Mouse (Mus musculus) hindbrain, postnatal 0 days (tissue): ENCODE data around the gene Hibadh. TPM values are rescaled to one million over a fixed set of nuclear protein-coding genes. Genes with fewer than 3 reads are reported as not detected.
A peak's percentile ranks its signal among the peaks of the same experiment; 100 is the strongest.

Source experiments
- ATAC-seq: fragments of 200-750 bp; cut with Nextera tagmentation; 2 replicates; pipeline ENCODE4 v1.8.0; 2017; ENCODE audit warnings: mild to moderate bottlenecking, moderate TSS enrichment, moderate library complexity
- DNase-seq: peaks from one replicate; pipeline ENCODE4 v3.0.0-alpha.2; 2015; ENCODE audit warnings: low spot score
- H3K27ac ChIP-seq: fragments of 300-500 bp; sonication (generic); 2 replicates; pipeline ENCODE4 v1.5.1; 2014; ENCODE audit warnings: mild to moderate bottlenecking
- H3K27me3 ChIP-seq: fragments of 300-500 bp; sonication (generic); 2 replicates; pipeline ENCODE4 v1.6.1; 2014; ENCODE audit warnings: low read length, mixed read lengths; ENCODE audit not compliant: insufficient read depth
- H3K36me3 ChIP-seq: fragments of 300-500 bp; sonication (generic); 2 replicates; pipeline ENCODE4 v1.6.1; 2014; ENCODE audit warnings: low read length, mixed read lengths; ENCODE audit not compliant: insufficient read depth
- H3K4me1 ChIP-seq: fragments of 300-500 bp; sonication (generic); 2 replicates; pipeline ENCODE4 v1.6.1; 2014; ENCODE audit warnings: antibody characterized with exemption, low read length, mixed read lengths; ENCODE audit not compliant: insufficient read depth
- H3K4me2 ChIP-seq: fragments of 300-500 bp; sonication (generic); 2 replicates; pipeline ENCODE4 v1.6.1; 2014; ENCODE audit warnings: low read depth, mild to moderate bottlenecking, low read length, moderate library complexity, mixed read lengths
- H3K4me3 ChIP-seq: fragments of 300-500 bp; sonication (generic); 2 replicates; pipeline ENCODE4 v1.5.1; 2014; ENCODE audit warnings: low read length
- H3K9ac ChIP-seq: fragments of 300-500 bp; sonication (generic); replicated peaks from 2 replicates; pipeline ENCODE4 v1.6.1; 2014; ENCODE audit warnings: mild to moderate bottlenecking, low read length, moderate library complexity, mixed read lengths
- H3K9me3 ChIP-seq: fragments of 300-500 bp; sonication (generic); 2 replicates; pipeline ENCODE4 v1.6.1; 2016; ENCODE audit warnings: low read length, mixed read lengths
- CTCF ChIP-seq: IDR thresholded peaks from 2 replicates; pipeline ENCODE4 v1.5.1; 2016; ENCODE audit warnings: antibody characterized with exemption, control low read depth, low read depth
- WGBS: fragments of 180-500 bp; shearing (Covaris S2); extraction: QIAGEN DNeasy Blood & Tissue Kit; methylation state at CpG from one replicate; pipeline ENCODE4 v1.1.7; 2014; 5-methylcytosine and 5-hydroxymethylcytosine counted together
- polyA plus RNA-seq: library from polyadenylated mRNA; unstranded; fragments of >200 nt; fragmentation: Nextera tagmentation; extraction: Ambion mirVana; gene quantifications from 2 replicates; pipeline ENCODE4 v1.2.1, GENCODE M21; 2015
- total RNA-seq: library from RNA; depleted of rRNA; stranded (reverse); fragments of >200 nt; gene quantifications from 2 replicates; pipeline ENCODE4 v1.2.3, GENCODE M21; 2014

Gene Hibadh
- total and polyA plus RNA-seq, 2 experiments from 2014 or later = 35.3 to 71.9 TPM

- H3K9ac ChIP-seq = no peak overlapping the region
- TF ChIP-seq CTCF = no peak
- ATAC-seq (no peak), DNase-seq (no peak)
- no peaks in the 10 kb centered on the region for H3K4me1 ChIP-seq
- no peaks in the 10 kb centered on the region for H3K27me3 ChIP-seq
- no peak overlapping the region for H3K27ac ChIP-seq
- H3K4me3 ChIP-seq = no peak overlapping the region
- no peaks in the 10 kb centered on the region for H3K36me3 ChIP-seq
- no peak overlapping the region for H3K4me2 ChIP-seq
- no peaks in the 10 kb centered on the region for H3K9me3 ChIP-seq
- 89% methylated on average over 7 of the region's 7 CpGs for WGBS
Observed at GRCm38 (mm10) chr6:52601706-52602642, 38.2 kb downstream of the Hibadh start.

GRCm38 (mm10) chr6:52601117-52601516, 39.1 kb downstream of the Hibadh start:
- WGBS = 66% methylated on average over 4 of the region's 4 CpGs
- H3K9me3 ChIP-seq = no peaks in the 10 kb centered on the region
- H3K4me2 ChIP-seq = no peak overlapping the region

DNA sequence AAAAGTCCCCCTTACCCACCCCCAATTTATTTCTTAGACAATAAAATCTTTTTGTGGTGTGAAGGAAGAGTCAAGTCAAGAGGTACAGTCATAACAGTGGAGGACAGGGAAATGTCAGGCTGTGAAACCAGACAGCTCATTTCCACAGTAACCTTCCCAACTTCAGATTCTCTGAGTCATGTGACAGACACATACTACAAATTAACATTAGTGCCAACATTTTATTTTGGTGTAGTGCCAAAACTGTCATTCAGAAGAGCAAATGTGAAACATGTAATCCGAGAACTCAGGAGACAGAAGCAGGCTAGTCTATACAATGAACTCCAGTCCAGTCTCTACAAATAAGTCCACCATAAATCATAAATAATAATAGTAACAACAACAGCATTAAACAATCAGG, 45.4 kb downstream of the Hibadh start:
- H3K9ac ChIP-seq = no peak overlapping the region
- no peak overlapping the region for H3K27ac ChIP-seq
- TF ChIP-seq CTCF = no peak
- 68% methylated on average over 1 of the region's 1 CpGs for WGBS
- H3K4me3 ChIP-seq = no peak overlapping the region
- H3K36me3 ChIP-seq = no peaks in the 10 kb centered on the region
- H3K27me3 ChIP-seq = no peaks in the 10 kb centered on the region
- no peaks in the 10 kb centered on the region for H3K4me1 ChIP-seq
- DNase-seq (no peak), ATAC-seq (no peak)
- no peaks in the 10 kb centered on the region for H3K9me3 ChIP-seq
- H3K4me2 ChIP-seq = no peak overlapping the region

More at GRCm38 (mm10) chr6:52601117-52601516, 39.1 kb downstream of the Hibadh start:
- peak; percentile 76 for TF ChIP-seq CTCF
- ATAC-seq (no peak), DNase-seq (peak; percentile 79)
- Histone ChIP-seq H3K36me3 (no peaks in the 10 kb centered on the region), H3K4me1 (no peaks in the 10 kb centered on the region), H3K4me3 (no peak overlapping the region), H3K27ac (no peak overlapping the region), H3K27me3 (no peaks in the 10 kb centered on the region), H3K9ac (no peak overlapping the region)

GRCm38 (mm10) chr6:52586564-52586963, 53.6 kb downstream of the Hibadh start:
- no peaks in the 10 kb centered on the region for H3K9me3 ChIP-seq
- no peaks in the 10 kb centered on the region for H3K27me3 ChIP-seq
- ATAC-seq (no peak), DNase-seq (no peak)
- TF ChIP-seq CTCF = no peak
- no peak overlapping the region for H3K4me3 ChIP-seq
- H3K27ac ChIP-seq = no peak overlapping the region
- H3K36me3 ChIP-seq = no peaks in the 10 kb centered on the region
- H3K9ac ChIP-seq = no peak overlapping the region
- H3K4me2 ChIP-seq = no peak overlapping the region
- H3K4me1 ChIP-seq = 0 out of 2 replicates have a peak, but pooled peaks cover 6% of the 10 kb centered on the region

- WGBS = 7% methylated on average over 8 of the region's 8 CpGs
- peak; percentile 81 for DNase-seq
- no peak overlapping the region for H3K4me3 ChIP-seq
- no peak overlapping the region for H3K4me2 ChIP-seq
- H3K9ac ChIP-seq = no peak overlapping the region
- H3K36me3 ChIP-seq = no peaks in the 10 kb centered on the region
- H3K4me1 ChIP-seq = 0 out of 2 replicates have a peak, but pooled peaks cover 6% of the 10 kb centered on the region
- TF ChIP-seq CTCF = no peak
- H3K27me3 ChIP-seq = no peaks in the 10 kb centered on the region
- ATAC-seq = peak; percentile 84
- no peak overlapping the region for H3K27ac ChIP-seq
- H3K9me3 ChIP-seq = no peaks in the 10 kb centered on the region
Observed at GRCm38 (mm10) chr6:52584383-52584782, 55.8 kb downstream of the Hibadh start.

GRCm38 (mm10) chr6:52581081-52581480, 59.1 kb downstream of the Hibadh start:
- no peaks in the 10 kb centered on the region for H3K27me3 ChIP-seq
- no peak overlapping the region for H3K4me3 ChIP-seq
- no peak overlapping the region for H3K9ac ChIP-seq
- WGBS = 90% methylated on average over 4 of the region's 4 CpGs
- H3K36me3 ChIP-seq = no peaks in the 10 kb centered on the region
- no peak overlapping the region for H3K4me2 ChIP-seq
- H3K9me3 ChIP-seq = no peaks in the 10 kb centered on the region
- no peak for TF ChIP-seq CTCF
- ATAC-seq = no peak
- H3K27ac ChIP-seq = no peak overlapping the region
- 0 out of 2 replicates have a peak, but pooled peaks cover 6% of the 10 kb centered on the region for H3K4me1 ChIP-seq
- DNase-seq = no peak

GRCm38 (mm10) chr6:52578322-52578721, 61.9 kb downstream of the Hibadh start:
- DNase-seq (no peak), ATAC-seq (no peak)
- WGBS = 50% methylated on average over 2 of the region's 2 CpGs
- H3K4me2 ChIP-seq = no peak overlapping the region
- no peak overlapping the region for H3K9ac ChIP-seq
- no peaks in the 10 kb centered on the region for H3K9me3 ChIP-seq
- H3K27me3 ChIP-seq = 0 out of 2 replicates have a peak, but pooled peaks cover 4% of the 10 kb centered on the region
- no peak for TF ChIP-seq CTCF
- no peaks in the 10 kb centered on the region for H3K4me1 ChIP-seq
- H3K27ac ChIP-seq = no peak overlapping the region
- no peak overlapping the region for H3K4me3 ChIP-seq
- H3K36me3 ChIP-seq = no peaks in the 10 kb centered on the region
